Mouse (Mus musculus) lung, postnatal 0 days (tissue): ENCODE data around the gene Cacna2d3.

Experiments used
- CTCF ChIP-seq: IDR thresholded peaks from 2 replicates; pipeline ENCODE4 v1.5.1; 2016; ENCODE audit warnings: antibody characterized with exemption, mild to moderate bottlenecking
- EP300 ChIP-seq: IDR thresholded peaks from 2 replicates; pipeline ENCODE4 v1.6.1; 2016; ENCODE audit warnings: antibody characterized with exemption, mild to moderate bottlenecking, control low read depth

- TF ChIP-seq CTCF (no peak), EP300 (no peak)
Observed at GRCm38 (mm10) chr14:29164653-29165030, 557.0 kb downstream of the Cacna2d3 start.
